Mouse (Mus musculus) ES-Bruce4 (cell line): ENCODE results near the gene Gm21822. TPM values are rescaled to one million over a fixed set of nuclear protein-coding genes. Genes with fewer than 3 reads are reported as not detected.
"Not testable (repeated sequence)": the region's sequence is repeated elsewhere in the genome, so short reads cannot be mapped to it uniquely, and the experiment has no call there.

Experiments used
- H3K27ac ChIP-seq: 2 replicates; pipeline ENCODE4 v1.5.1; 2012; ENCODE audit warnings: low read length, inconsistent platforms; ENCODE audit not compliant: insufficient read depth
- H3K27me3 ChIP-seq: 2 replicates; pipeline ENCODE4 v1.6.1; 2012; ENCODE audit warnings: mild to moderate bottlenecking, low read length, inconsistent platforms; ENCODE audit not compliant: control insufficient read depth, poor library complexity, insufficient read depth, severe bottlenecking
- H3K36me3 ChIP-seq: 2 replicates; pipeline ENCODE4 v1.6.1; 2012; ENCODE audit warnings: inconsistent platforms, mild to moderate bottlenecking, low read length, moderate library complexity; ENCODE audit not compliant: control insufficient read depth, poor library complexity, insufficient read depth, severe bottlenecking
- H3K4me1 ChIP-seq: one replicate; pipeline ENCODE4 v1.8.1; 2011; ENCODE audit warnings: low read length; ENCODE audit not compliant: control insufficient read depth, insufficient read depth
- H3K4me3 ChIP-seq: 2 replicates; pipeline ENCODE4 v1.5.1; 2011; ENCODE audit warnings: low read depth, mild to moderate bottlenecking, low read length
- H3K9ac ChIP-seq: 2 replicates; pipeline ENCODE4 v1.6.1; 2012; ENCODE audit warnings: low read depth, mild to moderate bottlenecking, inconsistent platforms; ENCODE audit not compliant: poor library complexity, severe bottlenecking
- H3K9me3 ChIP-seq: replicated peaks from 2 replicates; pipeline ENCODE4 v1.6.1; 2012; ENCODE audit warnings: mild to moderate bottlenecking, low read length, inconsistent platforms; ENCODE audit not compliant: control insufficient read depth, poor library complexity, insufficient read depth, severe bottlenecking
- polyA plus RNA-seq: library from polyadenylated mRNA; stranded (reverse); fragments of >200 nt; gene quantifications from 2 replicates; pipeline ENCODE4 v1.2.4, GENCODE M21; 2011; ENCODE audit warnings: low read depth; ENCODE audit not compliant: missing spikeins, insufficient read depth, insufficient read length

Gm21822 gene
- polyA plus RNA-seq, result not detected in 2 replicates

DNA sequence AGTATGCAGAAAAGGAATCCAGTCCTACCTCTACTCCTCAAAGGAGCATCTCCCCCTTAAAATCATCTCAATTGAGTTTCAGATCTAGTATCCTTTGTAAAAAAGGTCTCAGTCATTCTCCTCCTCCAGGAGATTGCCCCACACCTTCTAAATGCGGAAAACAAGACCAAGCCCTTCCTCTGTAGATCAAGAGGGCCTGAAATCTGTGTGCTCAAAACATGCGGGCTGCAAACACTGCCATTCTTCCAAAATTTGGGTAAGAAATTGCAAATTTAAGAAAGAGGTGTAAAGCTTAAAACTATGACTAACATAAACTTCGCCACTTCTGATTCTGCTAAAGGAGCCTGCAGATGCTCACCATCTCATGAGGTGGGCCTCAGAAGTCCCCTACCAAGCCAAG lies at the start of gene Gm21822:
Gene Gm21822, plus strand, starts transcription at position 301 of the 400 bp plus-strand sequence.
- H3K27me3 ChIP-seq, H3K27ac ChIP-seq, H3K9ac ChIP-seq, H3K4me3 ChIP-seq, H3K36me3 ChIP-seq, H3K9me3 ChIP-seq, H3K4me1 ChIP-seq: not testable (repeated sequence)
